Mouse (Mus musculus): ENCODE measurements around the gene Lrfn3. TPM values are rescaled to one million over a fixed set of nuclear protein-coding genes. Genes with fewer than 3 reads are reported as not detected.

The Lrfn3 gene
- 5.7 and 6.6 TPM in 2 replicates for polyA plus RNA-seq (2015; fragmentation: Nextera tagmentation; extraction: Ambion mirVana)

DNA sequence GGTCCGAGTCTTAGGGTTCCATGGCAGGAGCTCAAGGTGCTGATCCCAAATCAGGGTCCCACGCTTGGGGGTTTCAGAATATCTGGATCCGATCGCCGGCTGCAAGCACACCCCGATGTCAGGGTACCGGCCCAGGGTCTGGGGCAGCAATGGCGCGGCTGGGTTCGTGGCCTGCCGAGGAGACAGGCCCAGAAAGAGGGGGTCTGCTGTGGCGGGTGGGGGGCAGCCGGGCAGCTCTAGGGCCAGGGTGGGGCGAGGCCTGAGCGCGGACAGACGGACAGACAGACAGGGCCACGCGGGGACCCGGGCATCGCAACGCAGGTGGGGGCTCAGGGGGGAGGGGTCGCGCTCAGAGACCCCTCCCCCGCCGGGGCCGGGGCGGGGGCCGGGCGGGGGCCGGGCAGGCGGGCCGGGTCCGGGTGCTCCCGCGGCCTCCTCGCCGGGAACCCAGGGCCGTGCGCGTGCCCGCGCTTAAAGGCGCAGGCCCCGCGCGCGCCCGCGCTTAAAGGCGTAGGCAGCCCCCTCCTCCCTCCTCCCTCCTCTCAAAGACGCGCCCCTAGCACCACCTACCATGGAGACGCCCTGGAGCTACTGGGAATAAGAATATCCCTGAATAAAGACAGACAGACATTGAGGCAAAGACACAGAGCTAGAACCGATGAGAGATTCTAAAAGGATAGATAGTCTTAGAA, at the start of gene Lrfn3:
Gene Lrfn3, minus strand, starts transcription at position 121 of the 692 bp plus-strand sequence.
- peak within 1 kb of the TSS; percentile 76 for H3K4me2 ChIP-seq (replicated peaks)
- 1% methylated on average over 47 of the region's 55 CpGs for WGBS
- H3K4me3 ChIP-seq (replicated peaks): peak within 1 kb of the TSS; percentile 62
- H3K9me3 ChIP-seq (replicated peaks): no peaks in the 10 kb centered on the region
- peak within 1 kb of the TSS; percentile 65 for H3K9ac ChIP-seq
- no peak; the same call in 1 of the 2 replicates for ATAC-seq (ENCODE audit: insufficient number of reproducible peaks, low FRiP score, low TSS enrichment, low read depth)
- 0 out of 2 replicates have a peak, but pooled peaks cover 6% of the 10 kb centered on the region for H3K27me3 ChIP-seq
- H3K27ac ChIP-seq (replicated peaks): peak within 1 kb of the TSS; percentile 60; the same call in 1 of the 2 replicates
- H3K4me1 ChIP-seq: peaks cover 27% of the 10 kb centered on the region
- peaks cover 14% of the 10 kb centered on the region for H3K36me3 ChIP-seq

DNA sequence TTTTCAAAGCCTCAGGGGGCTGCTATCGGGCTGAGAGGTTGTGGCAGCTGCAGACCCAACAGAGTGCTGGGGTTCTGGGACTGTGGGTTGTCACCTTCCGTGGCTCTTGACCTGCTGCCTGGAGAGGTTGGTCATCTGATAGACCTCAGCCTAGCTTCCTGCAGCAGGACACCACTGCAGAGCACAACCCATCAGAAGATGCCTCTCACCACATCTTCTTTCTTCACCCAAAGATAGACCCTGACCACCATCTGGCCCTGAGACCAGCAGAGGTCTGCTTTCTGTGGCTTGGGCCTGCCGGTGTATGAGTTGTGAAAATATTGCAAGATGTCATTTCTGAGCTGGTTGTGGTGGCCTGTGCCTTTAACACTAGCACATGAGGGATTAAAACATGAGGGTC, 48.5 kb upstream of the Lrfn3 start:
- H3K4me2 ChIP-seq (replicated peaks): no peak overlapping the region
- H3K4me1 ChIP-seq: no peaks in the 10 kb centered on the region
- no peaks in the 10 kb centered on the region for H3K27me3 ChIP-seq
- no peak overlapping the region for H3K4me3 ChIP-seq (replicated peaks)
- H3K36me3 ChIP-seq: no peaks in the 10 kb centered on the region
- H3K9ac ChIP-seq: no peak overlapping the region
- no peak for ATAC-seq (ENCODE audit: insufficient number of reproducible peaks, low FRiP score, low TSS enrichment, low read depth)
- H3K9me3 ChIP-seq (replicated peaks): no peaks in the 10 kb centered on the region
- no peak overlapping the region for H3K27ac ChIP-seq (replicated peaks)
- WGBS: 76% methylated on average over 3 of the region's 3 CpGs

DNA sequence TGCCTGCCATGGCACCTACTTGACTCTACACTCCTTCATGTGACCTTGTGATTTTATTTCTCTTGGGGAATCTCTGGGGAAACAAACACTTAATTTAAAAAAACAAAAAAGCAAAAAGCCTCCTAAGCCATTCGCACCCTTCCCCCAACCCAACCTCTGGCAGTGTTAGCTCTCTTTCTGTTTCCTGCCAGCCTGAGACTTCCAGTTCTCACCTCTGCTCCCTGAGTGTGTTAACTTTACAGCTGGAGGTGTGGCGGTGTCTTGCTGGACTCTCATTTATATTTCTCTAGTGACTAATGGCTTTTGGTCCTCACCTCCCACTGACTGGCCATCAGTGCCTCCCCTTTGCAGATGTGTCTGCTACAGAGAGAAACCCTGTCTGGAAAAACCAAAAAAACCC, 47.2 kb upstream of the Lrfn3 start:
- no peaks in the 10 kb centered on the region for H3K36me3 ChIP-seq
- no peak overlapping the region for H3K9ac ChIP-seq
- H3K9me3 ChIP-seq (replicated peaks): no peaks in the 10 kb centered on the region
- H3K4me3 ChIP-seq (replicated peaks): no peak overlapping the region
- no peak overlapping the region for H3K27ac ChIP-seq (replicated peaks)
- H3K4me1 ChIP-seq: no peaks in the 10 kb centered on the region
- no peak for ATAC-seq (ENCODE audit: insufficient number of reproducible peaks, low FRiP score, low TSS enrichment, low read depth)
- no peak overlapping the region for H3K4me2 ChIP-seq (replicated peaks)
- H3K27me3 ChIP-seq: no peaks in the 10 kb centered on the region
- 84% methylated on average over 2 of the region's 2 CpGs for WGBS

DNA sequence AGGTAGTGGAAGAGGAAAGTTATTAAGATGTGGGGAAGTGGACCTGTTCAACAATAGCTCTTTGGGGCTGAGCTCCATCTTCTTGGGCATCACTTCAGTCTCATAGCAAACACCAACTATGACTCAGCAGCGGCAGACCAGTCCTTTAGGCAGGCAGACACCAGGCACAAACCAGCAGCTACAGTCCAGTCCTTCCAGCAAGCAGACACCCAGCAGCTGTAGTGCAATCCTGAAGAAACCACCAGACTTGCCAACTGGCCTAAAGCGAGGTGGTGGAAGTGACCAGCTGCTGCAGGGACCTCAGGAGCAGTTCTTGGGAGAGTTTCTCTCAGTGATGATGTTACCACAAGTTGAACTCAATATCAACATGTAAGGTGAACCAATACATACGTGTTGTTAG, 46.1 kb upstream of the Lrfn3 start:
- WGBS: 71% methylated on average over 3 of the region's 3 CpGs
- H3K9me3 ChIP-seq (replicated peaks): no peaks in the 10 kb centered on the region

DNA sequence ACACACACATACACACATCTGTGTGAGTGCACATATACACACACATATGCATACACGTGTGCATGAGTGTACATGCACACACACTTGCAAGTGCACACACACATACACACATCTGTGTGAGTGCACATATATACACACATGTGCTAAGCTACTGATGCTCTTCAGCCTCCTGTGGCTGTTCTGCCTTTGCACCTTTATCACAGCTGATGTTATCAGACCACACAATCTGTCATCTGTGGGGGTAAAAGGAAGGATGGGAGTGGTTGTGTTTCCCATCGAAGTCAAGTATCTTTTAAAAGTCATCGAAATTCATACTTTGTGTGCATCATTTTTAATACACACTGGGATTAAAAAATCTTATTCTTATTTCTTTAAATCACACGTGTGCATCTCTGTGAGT, 39.8 kb upstream of the Lrfn3 start:
- H3K9ac ChIP-seq: no peak overlapping the region
- no peak overlapping the region for H3K27ac ChIP-seq (replicated peaks)
- H3K4me2 ChIP-seq (replicated peaks): no peak overlapping the region
- WGBS: 71% methylated on average over 4 of the region's 4 CpGs
- no peak for ATAC-seq (ENCODE audit: insufficient number of reproducible peaks, low FRiP score, low TSS enrichment, low read depth)
- H3K4me3 ChIP-seq (replicated peaks): no peak overlapping the region
- H3K9me3 ChIP-seq (replicated peaks): no peaks in the 10 kb centered on the region
- no peaks in the 10 kb centered on the region for H3K27me3 ChIP-seq
- H3K4me1 ChIP-seq: no peaks in the 10 kb centered on the region
- no peaks in the 10 kb centered on the region for H3K36me3 ChIP-seq

More for the DNA sequence above, 46.1 kb upstream of the Lrfn3 start:
- H3K27me3 ChIP-seq: no peaks in the 10 kb centered on the region
- no peak overlapping the region for H3K9ac ChIP-seq
- no peaks in the 10 kb centered on the region for H3K4me1 ChIP-seq
- no peak overlapping the region for H3K27ac ChIP-seq (replicated peaks)
- no peak for ATAC-seq (ENCODE audit: insufficient number of reproducible peaks, low FRiP score, low TSS enrichment, low read depth)
- no peak overlapping the region for H3K4me3 ChIP-seq (replicated peaks)
- no peaks in the 10 kb centered on the region for H3K36me3 ChIP-seq
- H3K4me2 ChIP-seq (replicated peaks): no peak overlapping the region

DNA sequence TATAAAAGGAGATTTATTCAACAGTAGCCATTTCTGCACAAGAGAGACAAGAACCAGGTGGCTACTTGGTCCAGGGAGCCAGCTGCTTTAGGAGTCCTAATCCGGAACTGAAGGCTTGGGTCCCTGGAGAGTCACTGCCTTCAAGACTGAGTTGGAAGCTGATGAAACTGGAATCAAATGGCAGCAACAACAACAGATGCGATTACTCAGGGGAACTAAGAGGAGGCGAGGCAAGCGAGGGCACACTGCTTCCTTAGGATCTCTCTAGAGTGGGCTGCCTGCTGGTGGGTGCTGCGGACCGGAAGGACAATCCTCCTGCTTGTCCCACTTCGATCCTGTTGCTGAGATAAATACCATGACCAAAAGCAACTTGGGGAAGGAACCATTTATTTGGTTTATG, 37.1 kb upstream of the Lrfn3 start:
- no peak overlapping the region for H3K27ac ChIP-seq (replicated peaks)
- no peaks in the 10 kb centered on the region for H3K9me3 ChIP-seq (replicated peaks)
- no peaks in the 10 kb centered on the region for H3K27me3 ChIP-seq
- ATAC-seq (ENCODE audit: insufficient number of reproducible peaks, low FRiP score, low TSS enrichment, low read depth): no peak
- no peak overlapping the region for H3K4me3 ChIP-seq (replicated peaks)
- no peak overlapping the region for H3K4me2 ChIP-seq (replicated peaks)
- WGBS: 42% methylated on average over 7 of the region's 7 CpGs
- H3K4me1 ChIP-seq: no peaks in the 10 kb centered on the region
- H3K36me3 ChIP-seq: no peaks in the 10 kb centered on the region
- no peak overlapping the region for H3K9ac ChIP-seq

DNA sequence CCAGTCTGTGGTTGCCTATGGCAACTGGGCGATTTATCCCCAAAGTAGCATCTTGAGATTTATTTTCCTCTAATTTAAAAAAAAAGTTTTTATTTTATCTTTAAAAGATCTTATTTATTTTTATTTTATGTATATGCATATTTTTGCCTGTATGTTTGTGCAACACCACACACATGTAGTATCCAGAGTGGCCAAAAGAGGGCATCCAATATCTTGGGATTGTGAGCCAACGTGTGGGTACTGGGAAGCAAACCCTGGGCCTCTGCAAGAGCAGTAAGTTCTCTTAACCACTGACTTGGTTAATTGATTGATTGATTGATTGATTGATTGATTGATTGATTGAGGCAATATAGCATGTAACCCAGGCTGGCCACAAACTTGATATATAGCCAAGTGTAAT, 32.3 kb upstream of the Lrfn3 start:
- ATAC-seq (ENCODE audit: insufficient number of reproducible peaks, low FRiP score, low TSS enrichment, low read depth): no peak
- Histone ChIP-seq H3K9ac (no peak overlapping the region), H3K4me3 (replicated peaks) (no peak overlapping the region), H3K27ac (replicated peaks) (no peak overlapping the region), H3K36me3 (no peaks in the 10 kb centered on the region), H3K4me2 (replicated peaks) (no peak overlapping the region), H3K27me3 (no peaks in the 10 kb centered on the region), H3K4me1 (no peaks in the 10 kb centered on the region), H3K9me3 (replicated peaks) (no peaks in the 10 kb centered on the region)
- WGBS: 47% methylated on average over 2 of the region's 2 CpGs

DNA sequence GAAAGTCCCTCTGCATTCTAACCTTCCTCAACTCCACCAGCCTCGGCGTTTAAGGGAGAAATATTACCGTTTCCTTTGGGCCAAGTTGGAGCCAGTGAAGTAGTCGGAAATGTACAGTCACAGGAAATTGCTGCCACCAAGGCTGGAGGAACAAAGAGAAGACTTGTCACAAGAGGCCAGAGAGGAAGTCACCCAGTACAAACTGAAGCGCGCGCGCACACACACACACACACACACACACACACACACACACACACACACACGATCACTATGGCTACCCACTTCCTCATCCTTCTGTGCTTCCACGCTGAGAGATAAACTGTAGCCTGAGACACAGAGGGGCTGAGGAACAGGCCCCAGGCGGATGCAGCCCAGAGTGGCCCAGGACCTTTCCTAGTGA, 31.8 kb upstream of the Lrfn3 start:
- peak overlapping the region; percentile 60 for H3K27ac ChIP-seq (replicated peaks)
- WGBS: 30% methylated on average over 11 of the region's 11 CpGs

DNA sequence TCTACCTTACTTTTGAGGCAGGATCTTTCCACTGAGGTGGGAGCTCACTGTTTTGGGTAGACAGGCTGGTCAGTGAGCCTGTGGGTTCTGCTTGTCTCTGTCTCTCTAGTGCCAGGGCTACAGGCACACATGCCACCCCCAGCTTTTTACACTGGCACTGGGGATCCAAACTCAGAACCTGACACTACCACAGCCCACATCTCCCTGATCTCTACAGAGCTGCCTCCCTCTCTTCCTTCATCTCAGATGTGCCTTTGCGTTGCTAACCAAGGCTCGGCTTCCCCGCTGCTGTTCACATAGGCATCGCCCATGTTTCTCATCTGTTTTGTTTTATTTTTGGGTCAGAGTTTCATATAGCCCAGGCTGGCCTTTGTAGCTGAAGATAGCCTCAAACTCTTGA, 31.1 kb upstream of the Lrfn3 start:
- Histone ChIP-seq H3K36me3 (no peaks in the 10 kb centered on the region), H3K27me3 (no peaks in the 10 kb centered on the region), H3K4me3 (replicated peaks) (no peak overlapping the region), H3K4me1 (no peaks in the 10 kb centered on the region), H3K27ac (replicated peaks) (peak overlapping the region; percentile 60), H3K9me3 (replicated peaks) (no peaks in the 10 kb centered on the region), H3K4me2 (replicated peaks) (no peak overlapping the region), H3K9ac (no peak overlapping the region)
- 71% methylated on average over 4 of the region's 4 CpGs for whole genome bisulfite sequencing
- ATAC-seq (ENCODE audit: insufficient number of reproducible peaks, low FRiP score, low TSS enrichment, low read depth): no peak

More for the DNA sequence above, 31.8 kb upstream of the Lrfn3 start:
- H3K4me2 ChIP-seq (replicated peaks): no peak overlapping the region
- no peaks in the 10 kb centered on the region for H3K27me3 ChIP-seq
- no peak overlapping the region for H3K4me3 ChIP-seq (replicated peaks)
- no peaks in the 10 kb centered on the region for H3K36me3 ChIP-seq
- no peaks in the 10 kb centered on the region for H3K9me3 ChIP-seq (replicated peaks)
- peak; percentile 43; the same call in 1 of the 2 replicates for ATAC-seq (ENCODE audit: insufficient number of reproducible peaks, low FRiP score, low TSS enrichment, low read depth)
- no peaks in the 10 kb centered on the region for H3K4me1 ChIP-seq
- H3K9ac ChIP-seq: no peak overlapping the region

DNA sequence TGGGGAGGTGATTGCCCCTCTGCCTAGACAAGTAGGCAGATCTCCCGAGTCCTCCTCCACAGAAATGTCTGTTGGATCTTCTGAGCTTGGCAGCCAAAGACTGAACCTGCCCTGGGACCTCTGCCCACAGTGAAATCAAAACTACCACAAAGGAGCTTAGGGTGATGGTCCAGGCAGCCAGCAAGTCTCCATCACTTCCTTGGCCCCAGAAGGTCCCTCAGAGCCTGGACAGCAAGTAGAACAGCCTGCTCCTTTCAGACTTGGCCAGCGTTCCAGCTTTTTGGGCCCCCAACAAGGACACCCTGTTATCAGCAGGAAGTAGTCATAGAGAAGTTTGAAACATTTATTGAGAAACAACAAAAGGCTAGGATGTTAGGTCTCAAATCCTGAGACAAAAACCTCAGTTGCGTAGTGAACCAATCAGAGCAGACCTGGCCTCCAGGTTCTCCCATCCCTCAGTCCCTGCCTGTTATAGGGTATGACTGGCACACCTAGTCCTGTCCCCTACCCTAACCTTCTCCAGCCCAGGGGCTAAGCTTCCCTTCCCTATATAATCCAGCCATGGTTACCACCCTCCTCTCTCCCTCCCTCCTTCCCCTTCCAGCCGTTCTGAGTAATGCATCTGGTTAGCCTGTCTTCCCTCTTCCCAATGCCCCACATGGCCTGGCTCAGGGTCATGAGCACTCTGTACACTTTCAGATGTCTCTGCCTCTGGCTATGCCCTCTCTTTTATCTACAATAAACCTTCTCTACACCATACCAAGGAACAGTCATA, 30.4 kb upstream of the Lrfn3 start:
- Histone ChIP-seq H3K27me3 (no peaks in the 10 kb centered on the region), H3K4me1 (no peaks in the 10 kb centered on the region), H3K9me3 (replicated peaks) (no peaks in the 10 kb centered on the region), H3K4me2 (replicated peaks) (no peak overlapping the region), H3K27ac (replicated peaks) (no peak overlapping the region), H3K9ac (no peak overlapping the region), H3K4me3 (replicated peaks) (no peak overlapping the region), H3K36me3 (no peaks in the 10 kb centered on the region)
- ATAC-seq (ENCODE audit: insufficient number of reproducible peaks, low FRiP score, low TSS enrichment, low read depth): no peak
- WGBS: 63% methylated on average over 4 of the region's 4 CpGs

DNA sequence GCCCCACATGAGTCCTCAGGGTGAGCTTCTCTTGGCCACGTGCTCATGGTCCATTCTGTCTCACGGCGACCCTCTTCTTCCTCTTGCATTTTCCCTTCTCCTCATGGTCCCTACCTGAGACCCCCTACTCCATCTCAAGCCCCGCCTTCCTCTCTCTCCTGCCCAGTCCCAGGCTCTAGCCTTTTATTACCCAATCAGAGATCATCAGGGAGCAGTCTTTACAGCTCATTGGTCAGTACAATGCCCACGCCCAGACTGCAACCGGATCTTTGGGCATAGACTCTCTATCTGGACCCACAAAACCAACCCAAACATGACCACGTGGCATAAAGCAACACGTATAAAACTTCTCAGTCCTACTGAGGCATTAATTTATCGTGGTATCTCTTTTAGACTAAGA, 21.5 kb upstream of the Lrfn3 start:
- H3K36me3 ChIP-seq: no peaks in the 10 kb centered on the region
- WGBS: 82% methylated on average over 9 of the region's 9 CpGs
- no peak overlapping the region for H3K4me3 ChIP-seq (replicated peaks)
- H3K9ac ChIP-seq: no peak overlapping the region
- no peaks in the 10 kb centered on the region for H3K27me3 ChIP-seq
- no peaks in the 10 kb centered on the region for H3K4me1 ChIP-seq
- H3K4me2 ChIP-seq (replicated peaks): no peak overlapping the region
- ATAC-seq (ENCODE audit: insufficient number of reproducible peaks, low FRiP score, low TSS enrichment, low read depth): no peak
- H3K9me3 ChIP-seq (replicated peaks): no peaks in the 10 kb centered on the region
- H3K27ac ChIP-seq (replicated peaks): no peak overlapping the region
